Mouse (Mus musculus): ENCODE measurements around the gene Ly86. TPM values are rescaled to one million over a fixed set of nuclear protein-coding genes. Genes with fewer than 3 reads are reported as not detected.

The Ly86 gene
- polyA plus RNA-seq, 1 experiment from 2014 or later = 18.8 TPM

GRCm38 (mm10) chr13:37438788-37439187, 93.8 kb downstream of the Ly86 start:
- Histone ChIP-seq H3K4me3 (ENCODE audit: low read depth, low read length) (no peak overlapping the region), H3K4me2 (ENCODE audit: low read depth, low read length) (no peak overlapping the region), H3K27ac (replicated peaks; ENCODE audit: low read depth, low read length) (no peak overlapping the region), H3K9me3 (ENCODE audit: control insufficient read depth, low read length) (no peaks in the 10 kb centered on the region), H3K36me3 (ENCODE audit: control insufficient read depth, insufficient read depth, low read length) (no peaks in the 10 kb centered on the region), H3K27me3 (replicated peaks; ENCODE audit: control insufficient read depth, insufficient read depth, low read length) (peaks cover 10% of the 10 kb centered on the region; the same call in 1 of the 2 replicates), H3K4me1 (ENCODE audit: control insufficient read depth, insufficient read depth, low read length) (peaks cover 30% of the 10 kb centered on the region), H3K9ac (ENCODE audit: low read depth, low read length) (no peak overlapping the region)
- ATAC-seq (ENCODE audit: low read depth) (no peak), DNase-seq (ENCODE audit: low spot score) (peak; percentile 62)
- 69% methylated on average over 4 of the region's 4 CpGs for WGBS

- H3K4me1 ChIP-seq (ENCODE audit: control insufficient read depth, insufficient read depth, low read length) = peaks cover 29% of the 10 kb centered on the region
- H3K4me3 ChIP-seq (ENCODE audit: low read depth, low read length) = no peak overlapping the region
- 56% methylated on average over 7 of the region's 7 CpGs for WGBS
- H3K9me3 ChIP-seq (ENCODE audit: control insufficient read depth, low read length) = no peaks in the 10 kb centered on the region
- no peak for ATAC-seq (ENCODE audit: low read depth)
- no peak overlapping the region for H3K4me2 ChIP-seq (ENCODE audit: low read depth, low read length)
- peaks cover 10% of the 10 kb centered on the region; the same call in 1 of the 2 replicates for H3K27me3 ChIP-seq (replicated peaks; ENCODE audit: control insufficient read depth, insufficient read depth, low read length)
- H3K9ac ChIP-seq (ENCODE audit: low read depth, low read length) = no peak overlapping the region
- no peaks in the 10 kb centered on the region for H3K36me3 ChIP-seq (ENCODE audit: control insufficient read depth, insufficient read depth, low read length)
- H3K27ac ChIP-seq (replicated peaks; ENCODE audit: low read depth, low read length) = no peak overlapping the region
- no peak for DNase-seq (ENCODE audit: low spot score)
Observed at GRCm38 (mm10) chr13:37439477-37439876, 94.5 kb downstream of the Ly86 start.

GRCm38 (mm10) chr13:37439941-37440340, 94.9 kb downstream of the Ly86 start:
- peak overlapping the region; percentile 45; the same call in 1 of the 2 replicates for H3K27ac ChIP-seq (replicated peaks; ENCODE audit: low read depth, low read length)
- H3K4me1 ChIP-seq (ENCODE audit: control insufficient read depth, insufficient read depth, low read length) = peaks cover 24% of the 10 kb centered on the region
- DNase-seq (ENCODE audit: low spot score) = no peak
- no peaks in the 10 kb centered on the region for H3K9me3 ChIP-seq (ENCODE audit: control insufficient read depth, low read length)
- H3K9ac ChIP-seq (ENCODE audit: low read depth, low read length) = no peak overlapping the region
- H3K4me2 ChIP-seq (ENCODE audit: low read depth, low read length) = no peak overlapping the region
- H3K36me3 ChIP-seq (ENCODE audit: control insufficient read depth, insufficient read depth, low read length) = no peaks in the 10 kb centered on the region
- WGBS = 73% methylated on average over 8 of the region's 8 CpGs
- no peak for ATAC-seq (ENCODE audit: low read depth)
- peaks cover 10% of the 10 kb centered on the region; the same call in 1 of the 2 replicates for H3K27me3 ChIP-seq (replicated peaks; ENCODE audit: control insufficient read depth, insufficient read depth, low read length)
- no peak overlapping the region for H3K4me3 ChIP-seq (ENCODE audit: low read depth, low read length)

- Histone ChIP-seq H3K27ac (replicated peaks; ENCODE audit: low read depth, low read length) (peak overlapping the region; percentile 45), H3K36me3 (ENCODE audit: control insufficient read depth, insufficient read depth, low read length) (no peaks in the 10 kb centered on the region), H3K9ac (ENCODE audit: low read depth, low read length) (no peak overlapping the region), H3K4me1 (ENCODE audit: control insufficient read depth, insufficient read depth, low read length) (peaks cover 23% of the 10 kb centered on the region; the same call in 1 of the 2 replicates), H3K27me3 (replicated peaks; ENCODE audit: control insufficient read depth, insufficient read depth, low read length) (peaks cover 10% of the 10 kb centered on the region; the same call in 1 of the 2 replicates), H3K4me2 (ENCODE audit: low read depth, low read length) (no peak overlapping the region), H3K4me3 (ENCODE audit: low read depth, low read length) (no peak overlapping the region), H3K9me3 (ENCODE audit: control insufficient read depth, low read length) (no peaks in the 10 kb centered on the region)
- WGBS = 42% methylated on average over 11 of the region's 11 CpGs
- ATAC-seq (ENCODE audit: low read depth) = peak; percentile 60; the same call in 1 of the 2 replicates
- peak; percentile 76 for DNase-seq (ENCODE audit: low spot score)
Observed at GRCm38 (mm10) chr13:37440593-37441307, 95.7 kb downstream of the Ly86 start.

GRCm38 (mm10) chr13:37442058-37442457, 97.0 kb downstream of the Ly86 start:
- no peak overlapping the region for H3K4me3 ChIP-seq (ENCODE audit: low read depth, low read length)
- WGBS = 26% methylated on average over 4 of the region's 4 CpGs
- peaks cover 1% of the 10 kb centered on the region; the same call in 1 of the 2 replicates for H3K27me3 ChIP-seq (replicated peaks; ENCODE audit: control insufficient read depth, insufficient read depth, low read length)
- no peak overlapping the region for H3K27ac ChIP-seq (replicated peaks; ENCODE audit: low read depth, low read length)
- no peaks in the 10 kb centered on the region for H3K9me3 ChIP-seq (ENCODE audit: control insufficient read depth, low read length)
- no peak overlapping the region for H3K4me2 ChIP-seq (ENCODE audit: low read depth, low read length)
- peaks cover 23% of the 10 kb centered on the region; the same call in 1 of the 2 replicates for H3K4me1 ChIP-seq (ENCODE audit: control insufficient read depth, insufficient read depth, low read length)
- no peak overlapping the region for H3K9ac ChIP-seq (ENCODE audit: low read depth, low read length)
- no peaks in the 10 kb centered on the region for H3K36me3 ChIP-seq (ENCODE audit: control insufficient read depth, insufficient read depth, low read length)
- no peak for DNase-seq (ENCODE audit: low spot score)
- no peak for ATAC-seq (ENCODE audit: low read depth)

GRCm38 (mm10) chr13:37442531-37442930, 97.5 kb downstream of the Ly86 start:
- Histone ChIP-seq H3K4me2 (ENCODE audit: low read depth, low read length) (no peak overlapping the region), H3K36me3 (ENCODE audit: control insufficient read depth, insufficient read depth, low read length) (no peaks in the 10 kb centered on the region), H3K4me1 (ENCODE audit: control insufficient read depth, insufficient read depth, low read length) (peaks cover 23% of the 10 kb centered on the region; the same call in 1 of the 2 replicates), H3K9ac (ENCODE audit: low read depth, low read length) (no peak overlapping the region), H3K27me3 (replicated peaks; ENCODE audit: control insufficient read depth, insufficient read depth, low read length) (no peaks in the 10 kb centered on the region), H3K27ac (replicated peaks; ENCODE audit: low read depth, low read length) (no peak overlapping the region), H3K4me3 (ENCODE audit: low read depth, low read length) (no peak overlapping the region), H3K9me3 (ENCODE audit: control insufficient read depth, low read length) (no peaks in the 10 kb centered on the region)
- DNase-seq (ENCODE audit: low spot score) (peak; percentile 41), ATAC-seq (ENCODE audit: low read depth) (no peak)
- 32% methylated on average over 7 of the region's 7 CpGs for WGBS

GRCm38 (mm10) chr13:37446699-37447258, 101.8 kb downstream of the Ly86 start:
- H3K27me3 ChIP-seq (replicated peaks; ENCODE audit: control insufficient read depth, insufficient read depth, low read length) = no peaks in the 10 kb centered on the region
- whole genome bisulfite sequencing = 88% methylated on average over 16 of the region's 16 CpGs
- no peak overlapping the region for H3K27ac ChIP-seq (replicated peaks; ENCODE audit: low read depth, low read length)
- H3K9ac ChIP-seq (ENCODE audit: low read depth, low read length) = no peak overlapping the region
- ATAC-seq (ENCODE audit: low read depth) (no peak), DNase-seq (ENCODE audit: low spot score) (no peak)
- no peak overlapping the region for H3K4me3 ChIP-seq (ENCODE audit: low read depth, low read length)
- H3K9me3 ChIP-seq (ENCODE audit: control insufficient read depth, low read length) = no peaks in the 10 kb centered on the region
- H3K4me1 ChIP-seq (ENCODE audit: control insufficient read depth, insufficient read depth, low read length) = peaks cover 3% of the 10 kb centered on the region; the same call in 1 of the 2 replicates
- no peaks in the 10 kb centered on the region for H3K36me3 ChIP-seq (ENCODE audit: control insufficient read depth, insufficient read depth, low read length)
- no peak overlapping the region for H3K4me2 ChIP-seq (ENCODE audit: low read depth, low read length)

- H3K4me1 ChIP-seq (ENCODE audit: control insufficient read depth, insufficient read depth, low read length) = peaks cover 22% of the 10 kb centered on the region
- H3K27ac ChIP-seq (replicated peaks; ENCODE audit: low read depth, low read length) = no peak overlapping the region
- ATAC-seq (ENCODE audit: low read depth) = no peak
Observed at GRCm38 (mm10) chr13:37451021-37451420, 106.0 kb downstream of the Ly86 start.

More at GRCm38 (mm10) chr13:37451021-37451420, 106.0 kb downstream of the Ly86 start:
- H3K4me2 ChIP-seq (ENCODE audit: low read depth, low read length) = no peak overlapping the region
- no peaks in the 10 kb centered on the region for H3K27me3 ChIP-seq (replicated peaks; ENCODE audit: control insufficient read depth, insufficient read depth, low read length)
- DNase-seq (ENCODE audit: low spot score) = no peak
- 91% methylated on average over 5 of the region's 5 CpGs for WGBS
- H3K9me3 ChIP-seq (ENCODE audit: control insufficient read depth, low read length) = no peaks in the 10 kb centered on the region
- H3K9ac ChIP-seq (ENCODE audit: low read depth, low read length) = no peak overlapping the region
- no peak overlapping the region for H3K4me3 ChIP-seq (ENCODE audit: low read depth, low read length)
- H3K36me3 ChIP-seq (ENCODE audit: control insufficient read depth, insufficient read depth, low read length) = no peaks in the 10 kb centered on the region
